Mouse (Mus musculus): ENCODE measurements at regions not wholly inside any gene's neighbourhood (a gene's known extent, or its start where the extent isn't known, plus 50 kb on each side); places are given as distances from the start of the nearest gene placed in this dataset.

GRCm38 (mm10) chr8:9048116-9048515 is 357.8 kb upstream of the Arglu1 start:
- in situ Hi-C loops (cut with MboI, MseI): no loop called here

- in situ Hi-C loops (cut with MboI, MseI): no loop called here
Observed at GRCm38 (mm10) chr8:9042835-9043792, 352.8 kb upstream of the Arglu1 start.

GRCm38 (mm10) chr8:9029156-9029555 is 338.8 kb upstream of the Arglu1 start:
- in situ Hi-C loops (cut with MboI, MseI): no loop called here

GRCm38 (mm10) chr8:9027672-9028071 is 337.4 kb upstream of the Arglu1 start:
- in situ Hi-C loops (cut with MboI, MseI): no loop called here

GRCm38 (mm10) chr8:9025872-9026271 is 335.6 kb upstream of the Arglu1 start:
- in situ Hi-C loops (cut with MboI, MseI): no loop called here

- in situ Hi-C loops (cut with MboI, MseI): no loop called here
Observed at GRCm38 (mm10) chr8:9025378-9025777, 335.1 kb upstream of the Arglu1 start.

- in situ Hi-C loops (cut with MboI, MseI): no loop called here
Observed at GRCm38 (mm10) chr8:9020744-9021143, 330.4 kb upstream of the Arglu1 start.

- in situ Hi-C loops (cut with MboI, MseI): no loop called here
Observed at GRCm38 (mm10) chr8:9020180-9020579, 329.9 kb upstream of the Arglu1 start.

GRCm38 (mm10) chr8:9011785-9012510 is 321.6 kb upstream of the Arglu1 start:
- in situ Hi-C loops (cut with MboI, MseI): no loop called here

GRCm38 (mm10) chr8:9008006-9008780 is 317.9 kb upstream of the Arglu1 start:
- in situ Hi-C loops (cut with MboI, MseI): no loop called here

GRCm38 (mm10) chr8:8999914-9000313 is 309.6 kb upstream of the Arglu1 start:
- in situ Hi-C loops (cut with MboI, MseI): loop anchor here (25.0 kb wide), 1 partner anchor 288 kb away; no protein-coding TSS in a partner anchor

GRCm38 (mm10) chr8:8997621-8998020 is 307.3 kb upstream of the Arglu1 start:
- in situ Hi-C loops (cut with MboI, MseI): loop anchor here (25.0 kb wide), 1 partner anchor 285 kb away; no protein-coding TSS in a partner anchor

GRCm38 (mm10) chr8:8994596-8995189 is 304.4 kb upstream of the Arglu1 start:
- in situ Hi-C loops (cut with MboI, MseI): loop anchor here (25.0 kb wide), 1 partner anchor 282 kb away; no protein-coding TSS in a partner anchor

- in situ Hi-C loops (cut with MboI, MseI): loop anchor here (25.0 kb wide), 1 partner anchor 282 kb away; no protein-coding TSS in a partner anchor
Observed at GRCm38 (mm10) chr8:8994008-8994407, 303.7 kb upstream of the Arglu1 start.

GRCm38 (mm10) chr8:8992461-8993032 is 302.2 kb upstream of the Arglu1 start:
- in situ Hi-C loops (cut with MboI, MseI): loop anchor here (25.0 kb wide), 1 partner anchor 280 kb away; no protein-coding TSS in a partner anchor

GRCm38 (mm10) chr8:8991026-8991425 is 300.7 kb upstream of the Arglu1 start:
- in situ Hi-C loops (cut with MboI, MseI): loop anchor here (25.0 kb wide), 1 partner anchor 279 kb away; no protein-coding TSS in a partner anchor

- in situ Hi-C loops (cut with MboI, MseI): loop anchor here (25.0 kb wide), 1 partner anchor 274 kb away; no protein-coding TSS in a partner anchor
Observed at GRCm38 (mm10) chr8:8986068-8986467, 295.7 kb upstream of the Arglu1 start.

GRCm38 (mm10) chr8:8985395-8985794 is 295.1 kb upstream of the Arglu1 start:
- in situ Hi-C loops (cut with MboI, MseI): loop anchor here (25.0 kb wide), 1 partner anchor 273 kb away; no protein-coding TSS in a partner anchor

GRCm38 (mm10) chr8:8984829-8985251 is 294.5 kb upstream of the Arglu1 start:
- in situ Hi-C loops (cut with MboI, MseI): loop anchor here (25.0 kb wide), 1 partner anchor 273 kb away; no protein-coding TSS in a partner anchor

GRCm38 (mm10) chr8:8984159-8984828 is 294.0 kb upstream of the Arglu1 start:
- in situ Hi-C loops (cut with MboI, MseI): loop anchor here (25.0 kb wide), 1 partner anchor 272 kb away; no protein-coding TSS in a partner anchor

All from regulatory T cell (primary cell).